Mouse (Mus musculus): Measurements from ENCODE around the gene Dapl1.

DNA sequence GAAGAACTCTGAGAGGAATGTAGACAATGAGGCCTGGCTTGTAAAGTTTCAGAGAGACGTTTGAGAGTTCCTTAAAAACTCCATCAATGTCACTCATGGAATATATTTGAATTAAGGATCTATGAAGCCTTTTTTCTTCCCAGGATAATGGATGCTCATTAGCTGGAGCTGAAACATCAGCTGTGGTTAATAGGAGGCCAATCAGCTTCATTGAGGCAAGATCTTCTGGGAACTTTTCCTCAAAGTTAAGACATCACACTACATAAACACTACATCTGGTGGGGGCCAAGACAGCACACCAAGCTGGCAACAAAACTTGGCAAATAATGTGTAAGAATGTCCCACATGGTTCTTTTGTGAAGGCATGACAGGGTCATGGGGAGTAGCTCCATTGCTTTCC is 68.3 kb downstream of the Dapl1 start:
- no peak for TF ChIP-seq CTCF (IDR thresholded peaks at IDR 0.05; ENCODE audit: low read depth, low read length)
- TF ChIP-seq POLR2A (IDR thresholded peaks at IDR 0.05; ENCODE audit: insufficient read depth, low read length), result no peak

Data from ES-Bruce4 (cell line).